Mouse (Mus musculus) cerebellum, postnatal 14 days (tissue): ENCODE data around the gene Rassf1.

Experiments
- DNase-seq, 2 experiments: peaks; one replicate each; pipeline ENCODE4 v3.0.0; 2021; ENCODE audit warnings: mixed read lengths in 2 of 2

Gene Rassf1

GRCm38 (mm10) chr9:107606591-107606990, 55.2 kb downstream of the Rassf1 start:
- no peak for DNase-seq

GRCm38 (mm10) chr9:107607036-107607435, 55.7 kb downstream of the Rassf1 start:
- no peak for DNase-seq

GRCm38 (mm10) chr9:107607653-107608245, 56.4 kb downstream of the Rassf1 start:
- no peak for DNase-seq

- DNase-seq = no peak
Observed at GRCm38 (mm10) chr9:107608741-107609432, 57.5 kb downstream of the Rassf1 start, which contains the start of gene Sema3b. Gene Sema3b (minus strand): TSS chr9:107609229.

GRCm38 (mm10) chr9:107609433-107609830, 58.1 kb downstream of the Rassf1 start:
- DNase-seq = no peak

GRCm38 (mm10) chr9:107611456-107612190, 60.3 kb downstream of the Rassf1 start:
- DNase-seq = no peak
